Mouse (Mus musculus): ENCODE measurements around the gene Iqch.

Gene Iqch

GRCm38 (mm10) chr9:63602043-63602939 is at the start of gene Iqch, which contains the start of gene Aagab:
Gene Iqch, minus strand, starts transcription at chr9:63602493.
Gene Aagab, plus strand, starts transcription at chr9:63602660.
- DNase-seq (ENCODE audit: low spot score in 2 of 2) = peak; percentile 94 to 97

- peak in 1 of 2 experiments; percentile 44 for DNase-seq (ENCODE audit: low spot score in 2 of 2)
Observed at GRCm38 (mm10) chr9:63651594-63651993, 49.3 kb upstream of the Iqch start.

GRCm38 (mm10) chr9:63650905-63651304 is 48.6 kb upstream of the Iqch start:
- DNase-seq (ENCODE audit: low spot score in 2 of 2) = no peak

GRCm38 (mm10) chr9:63649841-63650545 is 47.7 kb upstream of the Iqch start:
- no peak for DNase-seq (ENCODE audit: low spot score in 2 of 2)

- DNase-seq (ENCODE audit: low spot score in 2 of 2) = no peak
Observed at GRCm38 (mm10) chr9:63648520-63648918, 46.2 kb upstream of the Iqch start.

- DNase-seq (ENCODE audit: low spot score in 2 of 2) = peak in 1 of 2 experiments; percentile 34
Observed at GRCm38 (mm10) chr9:63647581-63648519, 45.6 kb upstream of the Iqch start.

GRCm38 (mm10) chr9:63645084-63645483 is 42.8 kb upstream of the Iqch start:
- DNase-seq (ENCODE audit: low spot score in 2 of 2) = no peak

- DNase-seq (ENCODE audit: low spot score in 2 of 2) = no peak
Observed at GRCm38 (mm10) chr9:63644011-63644410, 41.7 kb upstream of the Iqch start.

GRCm38 (mm10) chr9:63641983-63642646 is 39.8 kb upstream of the Iqch start:
- DNase-seq (ENCODE audit: low spot score in 2 of 2) = no peak

- no peak for DNase-seq (ENCODE audit: low spot score in 2 of 2)
Observed at GRCm38 (mm10) chr9:63636113-63636512, 33.8 kb upstream of the Iqch start.

GRCm38 (mm10) chr9:63633334-63633733 is 31.0 kb upstream of the Iqch start:
- no peak for DNase-seq (ENCODE audit: low spot score in 2 of 2)

GRCm38 (mm10) chr9:63632924-63633323 is 30.6 kb upstream of the Iqch start:
- no peak for DNase-seq (ENCODE audit: low spot score in 2 of 2)

GRCm38 (mm10) chr9:63632045-63632444 is 29.8 kb upstream of the Iqch start:
- no peak for DNase-seq (ENCODE audit: low spot score in 2 of 2)

GRCm38 (mm10) chr9:63625090-63625756 is 22.9 kb upstream of the Iqch start:
- DNase-seq (ENCODE audit: low spot score in 2 of 2) = no peak

GRCm38 (mm10) chr9:63623895-63624569 is 21.7 kb upstream of the Iqch start:
- DNase-seq (ENCODE audit: low spot score in 2 of 2) = no peak

- no peak for DNase-seq (ENCODE audit: low spot score in 2 of 2)
Observed at GRCm38 (mm10) chr9:63617967-63618366, 15.7 kb upstream of the Iqch start.

- no peak for DNase-seq (ENCODE audit: low spot score in 2 of 2)
Observed at GRCm38 (mm10) chr9:63614018-63614985, 12.0 kb upstream of the Iqch start.

GRCm38 (mm10) chr9:63613569-63613968 is 11.3 kb upstream of the Iqch start:
- DNase-seq (ENCODE audit: low spot score in 2 of 2) = no peak
